Mouse (Mus musculus) liver, embryonic 14.5 days (tissue): Measurements from ENCODE around the gene Gm21762. TPM values are rescaled to one million over a fixed set of nuclear protein-coding genes. Genes with fewer than 3 reads are reported as not detected.
"Not testable (repeated sequence)": the region's sequence is repeated elsewhere in the genome, so short reads cannot be mapped to it uniquely, and the experiment has no call there.

Experiments
- ATAC-seq: fragments of 200-750 bp; cut with Nextera tagmentation; 2 replicates; pipeline ENCODE4 v1.8.0; 2017; ENCODE audit warnings: moderate number of reproducible peaks, mild to moderate bottlenecking, moderate library complexity; ENCODE audit not compliant: insufficient read depth
- DNase-seq, 3 experiments: peaks; one replicate each; pipeline ENCODE4 v3.0.0-alpha.2; 2012 to 2013; ENCODE audit warnings: low read depth in 3 of 3, low spot score in 3 of 3
- H3K27ac ChIP-seq: fragments of 300-500 bp; sonication (generic); 2 replicates; pipeline ENCODE4 v1.5.1; 2014; ENCODE audit warnings: moderate library complexity, mild to moderate bottlenecking, control low read depth, inconsistent platforms
- H3K27me3 ChIP-seq: fragments of 300-500 bp; sonication (generic); 2 replicates; pipeline ENCODE4 v1.6.1; 2014; ENCODE audit warnings: mild to moderate bottlenecking, low read length, moderate library complexity; ENCODE audit not compliant: control insufficient read depth, insufficient read depth
- H3K36me3 ChIP-seq: fragments of 300-500 bp; sonication (generic); replicated peaks from 2 replicates; pipeline ENCODE4 v1.6.1; 2014; ENCODE audit warnings: low read depth; ENCODE audit not compliant: control insufficient read depth, insufficient read depth
- H3K4me1 ChIP-seq, 2 experiments: fragments of 200-500 bp in 1 of 2; fragments of 300-500 bp in 1 of 2; sonication (generic) in 1 of 2; replicated peaks; 2 replicates each; pipeline ENCODE4 v1.6.1; 2012 to 2014; ENCODE audit warnings: antibody characterized with exemption in 1 of 2, inconsistent platforms in 1 of 2, low read length in 1 of 2; ENCODE audit not compliant: control insufficient read depth in 2 of 2, insufficient read depth in 2 of 2
- H3K4me2 ChIP-seq: fragments of 300-500 bp; sonication (generic); 2 replicates; pipeline ENCODE4 v1.6.1; 2014; ENCODE audit warnings: low read depth, mild to moderate bottlenecking, control low read depth, moderate library complexity
- H3K4me3 ChIP-seq, 2 experiments: fragments of 200-500 bp in 1 of 2; fragments of 300-500 bp in 1 of 2; sonication (generic) in 1 of 2; 2 replicates each; pipeline ENCODE4 v1.5.1; 2012 to 2014; ENCODE audit warnings: low read depth in 2 of 2, low read length in 2 of 2, mild to moderate bottlenecking in 2 of 2, control low read depth in 1 of 2, inconsistent platforms in 1 of 2, moderate library complexity in 1 of 2; ENCODE audit not compliant: insufficient read depth in 1 of 2
- H3K9ac ChIP-seq: fragments of 300-500 bp; sonication (generic); replicated peaks from 2 replicates; pipeline ENCODE4 v1.6.1; 2014; ENCODE audit warnings: mild to moderate bottlenecking, control low read depth, moderate library complexity
- H3K9me3 ChIP-seq: fragments of 300-500 bp; sonication (generic); 2 replicates; pipeline ENCODE4 v1.6.1; 2016; ENCODE audit warnings: low read length, mixed read lengths; ENCODE audit not compliant: control insufficient read depth
- WGBS: fragments of 180-500 bp; shearing (Covaris S2); extraction: QIAGEN DNeasy Blood & Tissue Kit; methylation state at CpG from one replicate; pipeline ENCODE4 v1.1.7; 2014; ENCODE audit not compliant: insufficient replicate concordance; 5-methylcytosine and 5-hydroxymethylcytosine counted together
- polyA plus RNA-seq, 2 experiments: library from polyadenylated mRNA; depleted of rRNA in 1 of 2; stranded (reverse) in 1 of 2; unstranded in 1 of 2; fragments of >200 nt; fragmentation: Nextera tagmentation in 1 of 2; extraction: Ambion mirVana in 1 of 2; gene quantifications; 2 replicates each; pipeline versions ENCODE4 v1.2.1 to v1.2.3; 2012 to 2014

Gm21762 gene
- polyA plus RNA-seq, 2 experiments: not detected

DNA sequence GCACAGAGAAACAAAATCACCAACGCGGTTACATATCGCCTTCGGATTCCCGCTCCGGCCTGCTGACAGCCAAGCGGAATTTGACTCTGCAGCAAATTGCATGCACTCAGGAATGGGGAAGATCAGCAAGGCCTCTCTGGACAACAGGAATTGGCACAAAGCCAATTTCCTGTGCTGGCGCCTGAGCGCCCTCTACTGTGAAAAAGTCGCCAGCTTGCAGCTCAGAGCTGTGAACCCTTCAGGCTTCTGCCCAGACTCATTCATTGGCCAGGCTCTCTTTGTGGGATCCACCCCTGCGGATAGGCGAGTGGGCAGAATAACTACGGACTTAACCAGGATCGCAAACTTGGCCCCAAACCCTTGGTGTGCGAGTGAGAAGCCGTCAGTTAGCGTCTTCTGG, 16.1 kb upstream of the Gm21762 start:
- not testable (repeated sequence) for H3K36me3 ChIP-seq, H3K4me3 ChIP-seq, H3K27me3 ChIP-seq, H3K9me3 ChIP-seq, H3K4me1 ChIP-seq, DNase-seq, H3K27ac ChIP-seq, H3K9ac ChIP-seq, H3K4me2 ChIP-seq, ATAC-seq
- WGBS: 85% methylated on average over 16 of the region's 17 CpGs

DNA sequence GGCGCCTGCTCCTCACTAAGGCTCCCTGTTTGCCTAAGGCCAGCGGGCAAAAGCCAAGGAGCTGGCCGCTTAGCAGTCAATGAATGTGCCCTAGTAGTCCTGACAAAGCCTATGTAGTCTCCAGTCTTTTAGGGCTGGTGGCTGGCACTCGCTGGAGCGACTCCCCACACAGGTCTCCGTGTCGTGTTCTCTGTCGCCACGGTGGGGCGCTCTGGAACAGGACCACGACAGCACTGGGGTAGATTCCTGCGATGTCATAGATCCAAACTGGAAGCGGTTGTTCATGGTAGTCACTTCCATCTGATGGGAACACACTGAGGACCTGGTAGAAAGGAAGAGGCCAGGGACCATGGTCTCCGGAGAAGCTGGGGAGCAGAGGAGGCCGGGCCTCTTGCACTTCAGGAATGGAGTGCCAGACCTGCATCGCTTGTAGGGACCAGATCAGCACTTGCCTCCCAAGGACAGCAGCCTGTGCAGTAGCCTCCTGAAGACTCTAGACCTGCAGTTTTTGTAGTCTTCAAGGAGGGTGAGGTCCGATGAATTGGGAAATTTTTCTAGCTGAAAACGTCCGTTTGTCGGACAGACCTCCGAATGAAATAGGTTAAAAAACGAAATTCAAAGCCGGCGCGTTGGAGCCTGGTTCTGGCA, 7.4 kb upstream of the Gm21762 start:
- not testable (repeated sequence) for H3K36me3 ChIP-seq, H3K27ac ChIP-seq, H3K4me2 ChIP-seq, H3K4me1 ChIP-seq, ATAC-seq, H3K9ac ChIP-seq, DNase-seq, H3K4me3 ChIP-seq, H3K27me3 ChIP-seq, H3K9me3 ChIP-seq
- 80% methylated on average over 16 of the region's 25 CpGs for WGBS

GRCm38 (mm10) chr13:120220922-120221321, 5.2 kb upstream of the Gm21762 start:
- WGBS: 76% methylated on average over 5 of the region's 5 CpGs
- not testable (repeated sequence) for H3K9ac ChIP-seq

GRCm38 (mm10) chr13:120196189-120196821, 19.4 kb downstream of the Gm21762 start:
- H3K4me2 ChIP-seq, H3K27ac ChIP-seq, H3K4me3 ChIP-seq, H3K27me3 ChIP-seq, H3K36me3 ChIP-seq, H3K9ac ChIP-seq, H3K4me1 ChIP-seq, DNase-seq, ATAC-seq, H3K9me3 ChIP-seq: not testable (repeated sequence)
- WGBS: 36% methylated on average over 7 of the region's 8 CpGs

More at GRCm38 (mm10) chr13:120220922-120221321, 5.2 kb upstream of the Gm21762 start:
- not testable (repeated sequence) for DNase-seq, H3K27me3 ChIP-seq, H3K27ac ChIP-seq, H3K4me2 ChIP-seq, H3K9me3 ChIP-seq, H3K4me3 ChIP-seq, ATAC-seq, H3K4me1 ChIP-seq, H3K36me3 ChIP-seq

GRCm38 (mm10) chr13:120172133-120172532, 43.6 kb downstream of the Gm21762 start, which contains the start of gene Gm21818:
Gene Gm21818 (plus strand): TSS chr13:120172433.
- H3K27me3 ChIP-seq, DNase-seq, ATAC-seq, H3K36me3 ChIP-seq, H3K9ac ChIP-seq, H3K4me2 ChIP-seq, H3K4me3 ChIP-seq, H3K4me1 ChIP-seq, H3K27ac ChIP-seq, H3K9me3 ChIP-seq: not testable (repeated sequence)
- 56% methylated on average over 4 of the region's 4 CpGs for WGBS

DNA sequence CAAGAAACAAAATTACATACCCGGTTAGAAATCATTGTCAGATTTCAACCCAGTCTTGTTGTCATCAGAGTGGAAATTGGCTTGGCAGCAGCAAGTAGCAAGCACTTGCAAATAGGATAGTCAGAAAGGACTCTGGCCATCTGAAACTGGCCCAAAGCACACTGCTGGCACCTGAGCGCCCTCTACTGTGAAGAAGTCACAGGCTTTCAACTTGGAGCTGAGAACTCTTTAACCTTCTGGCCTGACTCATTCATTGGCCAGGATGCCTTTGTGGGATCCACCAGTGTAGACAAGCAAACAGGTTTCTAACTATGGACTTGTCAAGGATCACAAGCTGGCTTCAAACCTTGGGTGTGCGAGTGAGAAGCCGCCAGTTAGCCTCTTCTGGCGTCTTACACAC, 47.4 kb downstream of the Gm21762 start:
- H3K4me3 ChIP-seq, H3K36me3 ChIP-seq, H3K27ac ChIP-seq, H3K9me3 ChIP-seq, H3K4me2 ChIP-seq, H3K27me3 ChIP-seq, DNase-seq, ATAC-seq, H3K9ac ChIP-seq, H3K4me1 ChIP-seq: not testable (repeated sequence)
- 37% methylated on average over 5 of the region's 5 CpGs for WGBS

Other genes with a start within 250 kb of the Gm21762 start
- not detected in 2 replicates for gene Gm36079, start 188.9 kb downstream of the Gm21762 start, polyA plus RNA-seq (2012; rRNA removed)
- gene Gm36079, start 188.9 kb downstream of the Gm21762 start, polyA plus RNA-seq (2014; fragmentation: Nextera tagmentation; extraction: Ambion mirVana): not detected in 2 replicates
- gene Gm21188, start 163.8 kb downstream of the Gm21762 start, polyA plus RNA-seq (2012; rRNA removed): 0.06 and 0.08 TPM in 2 replicates
- 0.34 TPM in 1 of 2 replicates, not detected in the other for gene Gm21188, start 163.8 kb downstream of the Gm21762 start, polyA plus RNA-seq (2014; fragmentation: Nextera tagmentation; extraction: Ambion mirVana)
- gene Gm20767, start 75.7 kb downstream of the Gm21762 start, polyA plus RNA-seq (2012; rRNA removed): not detected in 2 replicates
- not detected in 2 replicates for gene Gm20767, start 75.7 kb downstream of the Gm21762 start, polyA plus RNA-seq (2014; fragmentation: Nextera tagmentation; extraction: Ambion mirVana)
- not detected in 2 replicates for gene Gm21818, start 43.5 kb downstream of the Gm21762 start, polyA plus RNA-seq (2012; rRNA removed)
- gene Gm21818, start 43.5 kb downstream of the Gm21762 start, polyA plus RNA-seq (2014; fragmentation: Nextera tagmentation; extraction: Ambion mirVana): not detected in 2 replicates
- not detected in 2 replicates for gene Gm21731, start 23.2 kb upstream of the Gm21762 start, polyA plus RNA-seq (2012; rRNA removed)
- not detected in 2 replicates for gene Gm21731, start 23.2 kb upstream of the Gm21762 start, polyA plus RNA-seq (2014; fragmentation: Nextera tagmentation; extraction: Ambion mirVana)
- not detected in 2 replicates for gene AF067061, start 47.2 kb upstream of the Gm21762 start, polyA plus RNA-seq (2012; rRNA removed)
- not detected in 2 replicates for gene AF067061, start 47.2 kb upstream of the Gm21762 start, polyA plus RNA-seq (2014; fragmentation: Nextera tagmentation; extraction: Ambion mirVana)
- 0.17 and 0.36 TPM in 2 replicates for gene BC147527, start 84.4 kb upstream of the Gm21762 start, polyA plus RNA-seq (2012; rRNA removed)
- gene BC147527, start 84.4 kb upstream of the Gm21762 start, polyA plus RNA-seq (2014; fragmentation: Nextera tagmentation; extraction: Ambion mirVana): 0.29 and 0.44 TPM in 2 replicates
- not detected in 2 replicates for gene Tcstv3, start 100.9 kb upstream of the Gm21762 start, polyA plus RNA-seq (2012; rRNA removed)
- not detected in 2 replicates for gene Tcstv3, start 100.9 kb upstream of the Gm21762 start, polyA plus RNA-seq (2014; fragmentation: Nextera tagmentation; extraction: Ambion mirVana)